Comparison of ENCODE assay signal across 17 mouse cellular contexts in the genomic region with DNA sequence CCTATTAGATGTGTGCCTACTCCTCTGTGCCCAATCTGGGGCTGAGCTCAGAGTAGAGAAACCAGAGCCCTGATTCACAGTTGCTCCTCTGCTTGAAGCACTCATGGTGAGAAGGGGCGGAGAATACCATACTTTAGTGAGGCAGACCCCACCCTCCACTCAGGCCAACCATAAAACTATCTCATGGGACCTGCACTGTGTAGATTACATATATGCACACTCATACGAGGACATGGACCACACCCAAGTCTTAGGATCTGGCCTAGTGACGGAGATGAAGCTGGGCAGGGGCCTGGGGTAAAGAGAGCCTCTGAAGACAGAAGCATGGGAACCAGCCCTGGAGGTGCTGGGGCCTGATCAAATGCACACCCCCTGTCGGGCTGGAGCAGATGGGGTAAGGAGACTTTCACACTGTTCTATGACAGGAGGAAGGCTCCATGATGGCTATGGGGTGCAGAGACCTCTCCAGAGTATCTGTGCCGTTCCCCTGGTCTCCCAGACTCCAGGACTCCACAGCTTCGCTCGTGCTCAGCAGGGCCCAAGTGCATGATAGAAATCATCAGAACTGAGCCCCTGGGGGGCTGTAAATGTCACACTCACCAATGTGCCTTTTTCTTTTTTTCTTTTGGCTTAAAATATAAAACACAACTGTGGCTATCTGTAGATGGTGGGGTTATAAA.
DNase-seq lines count a peak whose midpoint lies in the region; ATAC-seq and TF ChIP-seq lines count a peak whose summit lies in the region.
"Had no signal": no experiment of that assay in that cellular context is flagged by ENCODE, and none has a peak within 500 bp of the region (broad histone marks: within the 10 kb centered on the region; RNA-seq: fewer than 3 reads in every experiment).

No protein-coding gene starts in this region.

- no peak overlapping the region for H3K9ac ChIP-seq in heart, embryonic 12.5 days
- no peak overlapping the region for H3K9ac ChIP-seq in intestine, embryonic 16.5 days (ENCODE audit: low read depth, low read length)
- no peak overlapping the region for H3K9ac ChIP-seq in liver, postnatal 0 days (replicated peaks)
- H3K9ac ChIP-seq: forebrain, embryonic 13.5 days had no signal

- H3K9me3 ChIP-seq in heart, embryonic 12.5 days (replicated peaks), result 0 out of 2 replicates have a peak, but pooled peaks cover 2% of the 10 kb centered on the region
- H3K9me3 ChIP-seq in intestine, embryonic 16.5 days (ENCODE audit: control insufficient read depth, low read length), result no peaks in the 10 kb centered on the region
- H3K9me3 ChIP-seq in liver, postnatal 0 days (ENCODE audit: low read length), result no peaks in the 10 kb centered on the region
- H3K9me3 ChIP-seq: forebrain, embryonic 13.5 days had no signal

- 62% methylated on average over 7 of the region's 7 CpGs for WGBS in heart, embryonic 12.5 days
- WGBS in intestine, embryonic 16.5 days, result 65% methylated on average over 7 of the region's 7 CpGs
- 59% methylated on average over 7 of the region's 7 CpGs for WGBS in liver, postnatal 0 days (ENCODE audit: insufficient replicate concordance)

- no peak for TF ChIP-seq EP300 in liver, postnatal 0 days (IDR thresholded peaks at IDR 0.05; ENCODE audit: low read depth)

- DNase-seq in heart, postnatal 36 days, result no peak
- DNase-seq in c-Kit-positive CD71-positive TER-119-positive erythroid progenitor cells, embryonic 14.5 days (ENCODE audit: low spot score), result peak; percentile 40
- no peak for DNase-seq in liver, postnatal 0 days
- DNase-seq in frontal cortex, adult 2 months (ENCODE audit: extremely low spot score in 1 of 2, low spot score in 1 of 2), result no peak
- DNase-seq: adrenal gland, postnatal 14 days; B cell, adult 2 months; cerebellum, postnatal 10 days; gastrocnemius, postnatal 36 days; left cerebral cortex, postnatal 4 days; lung, adult 18-20 months; lung, postnatal 4 days; midbrain, embryonic 14.5 days had no signal

- no peak overlapping the region for H3K4me2 ChIP-seq in heart, embryonic 12.5 days
- no peak overlapping the region for H3K4me2 ChIP-seq in intestine, embryonic 16.5 days (ENCODE audit: low read depth, low read length)
- no peak overlapping the region for H3K4me2 ChIP-seq in liver, postnatal 0 days (ENCODE audit: low read depth, low read length)
- H3K4me2 ChIP-seq: forebrain, embryonic 13.5 days had no signal

- H3K27me3 ChIP-seq in heart, embryonic 12.5 days (replicated peaks), result no peaks in the 10 kb centered on the region
- H3K27me3 ChIP-seq in intestine, embryonic 16.5 days (replicated peaks; ENCODE audit: control insufficient read depth, insufficient read depth, low read length), result no peaks in the 10 kb centered on the region
- no peaks in the 10 kb centered on the region for H3K27me3 ChIP-seq in liver, postnatal 0 days (ENCODE audit: insufficient read depth, low read length)
- H3K27me3 ChIP-seq: forebrain, embryonic 13.5 days had no signal

- no peak for TF ChIP-seq CTCF in liver, postnatal 0 days (IDR thresholded peaks at IDR 0.05; ENCODE audit: low read depth)

- no peaks in the 10 kb centered on the region for H3K4me1 ChIP-seq in heart, embryonic 12.5 days (replicated peaks)
- H3K4me1 ChIP-seq in intestine, embryonic 16.5 days (ENCODE audit: control insufficient read depth, insufficient read depth, low read length), result 0 out of 2 replicates have a peak, but pooled peaks cover 2% of the 10 kb centered on the region
- no peaks in the 10 kb centered on the region for H3K4me1 ChIP-seq in liver, postnatal 0 days (ENCODE audit: insufficient read depth)
- H3K4me1 ChIP-seq: forebrain, embryonic 13.5 days had no signal

- no peaks in the 10 kb centered on the region for H3K36me3 ChIP-seq in heart, embryonic 12.5 days
- H3K36me3 ChIP-seq in intestine, embryonic 16.5 days (ENCODE audit: control insufficient read depth, insufficient read depth, low read length), result no peaks in the 10 kb centered on the region
- no peaks in the 10 kb centered on the region for H3K36me3 ChIP-seq in liver, postnatal 0 days (replicated peaks; ENCODE audit: insufficient read depth, low read length)

- intact Hi-C loops in heart, postnatal 36 days (cut with DNase I), result no loop called here

- peak; percentile 72 for ATAC-seq in heart, embryonic 12.5 days (ENCODE audit: insufficient number of reproducible peaks, low FRiP score)
- ATAC-seq in intestine, embryonic 16.5 days, result peak; percentile 52; the same call in 1 of the 2 replicates
- ATAC-seq in liver, postnatal 0 days, result peak; percentile 79
- no peak for ATAC-seq in cerebellum, adult (ENCODE audit: insufficient number of reproducible peaks, low FRiP score, low TSS enrichment)
- ATAC-seq: forebrain, embryonic 13.5 days had no signal

- H3K4me3 ChIP-seq in heart, embryonic 12.5 days, result no peak overlapping the region
- no peak overlapping the region for H3K4me3 ChIP-seq in intestine, embryonic 16.5 days (ENCODE audit: low read length)
- H3K4me3 ChIP-seq in liver, postnatal 0 days (ENCODE audit: low read depth, low read length), result no peak overlapping the region
- H3K4me3 ChIP-seq: forebrain, embryonic 13.5 days; layer of hippocampus, adult 2 months had no signal

- no peak overlapping the region for H3K27ac ChIP-seq in heart, embryonic 12.5 days (ENCODE audit: poor library complexity, severe bottlenecking)
- H3K27ac ChIP-seq in intestine, embryonic 16.5 days (ENCODE audit: low read length), result no peak overlapping the region
- H3K27ac ChIP-seq in liver, postnatal 0 days (ENCODE audit: low read depth), result no peak overlapping the region
- H3K27ac ChIP-seq: forebrain, embryonic 13.5 days; layer of hippocampus, adult 2 months had no signal
